Mouse (Mus musculus): ENCODE data around the gene Morc4. TPM values are rescaled to one million over a fixed set of nuclear protein-coding genes. Genes with fewer than 3 reads are reported as not detected.

Morc4 gene
- total RNA-seq (2014; rRNA removed; ENCODE audit: low replicate concordance), result 6.1 and 15.8 TPM in 2 replicates
- polyA plus RNA-seq (2015; fragmentation: Nextera tagmentation; extraction: Ambion mirVana), result 4.9 and 5.6 TPM in 2 replicates

GRCm38 (mm10) chrX:139870938-139871791 lies at the start of gene Morc4:
TSS of gene Morc4 (minus strand) at chrX:139871677.
- peak; percentile 50 for DNase-seq (ENCODE audit: low spot score)
- WGBS, result 31% methylated on average over 71 of the region's 87 CpGs
- H3K36me3 ChIP-seq (replicated peaks; ENCODE audit: control insufficient read depth, insufficient read depth, low read length), result no peaks in the 10 kb centered on the region
- TF ChIP-seq CTCF (IDR thresholded peaks at IDR 0.05; ENCODE audit: low read depth), result no peak
- TF ChIP-seq EP300 (IDR thresholded peaks at IDR 0.05; ENCODE audit: low read depth), result no peak
- H3K4me3 ChIP-seq (ENCODE audit: low read depth, low read length), result peak within 1 kb of the TSS; percentile 71
- no peaks in the 10 kb centered on the region for H3K27me3 ChIP-seq (ENCODE audit: control insufficient read depth, insufficient read depth, low read length)
- H3K9me3 ChIP-seq (replicated peaks; ENCODE audit: control insufficient read depth, low read length), result no peaks in the 10 kb centered on the region
- H3K9ac ChIP-seq (replicated peaks; ENCODE audit: low read depth, low read length), result peak within 1 kb of the TSS; percentile 61
- peak within 1 kb of the TSS; percentile 31; the same call in 1 of the 2 replicates for H3K27ac ChIP-seq (ENCODE audit: low read depth)
- peak within 1 kb of the TSS; percentile 88 for H3K4me2 ChIP-seq (ENCODE audit: low read depth, low read length)
- H3K4me1 ChIP-seq (ENCODE audit: control insufficient read depth, insufficient read depth), result no peaks in the 10 kb centered on the region
- peak; percentile 91 for ATAC-seq (ENCODE audit: insufficient read depth, low read depth)

- ATAC-seq (ENCODE audit: insufficient read depth, low read depth), result no peak
- H3K4me2 ChIP-seq (ENCODE audit: low read depth, low read length), result no peak overlapping the region
- H3K4me3 ChIP-seq (ENCODE audit: low read depth, low read length), result no peak overlapping the region
- H3K27me3 ChIP-seq (ENCODE audit: control insufficient read depth, insufficient read depth, low read length), result no peaks in the 10 kb centered on the region
- DNase-seq (ENCODE audit: low spot score), result no peak
- no peak overlapping the region for H3K27ac ChIP-seq (ENCODE audit: low read depth)
- no peaks in the 10 kb centered on the region for H3K4me1 ChIP-seq (ENCODE audit: control insufficient read depth, insufficient read depth)
- TF ChIP-seq EP300 (IDR thresholded peaks at IDR 0.05; ENCODE audit: low read depth) (no peak), CTCF (IDR thresholded peaks at IDR 0.05; ENCODE audit: low read depth) (no peak)
- WGBS, result 84% methylated on average over 4 of the region's 4 CpGs
- H3K9me3 ChIP-seq (replicated peaks; ENCODE audit: control insufficient read depth, low read length), result no peaks in the 10 kb centered on the region
- no peak overlapping the region for H3K9ac ChIP-seq (replicated peaks; ENCODE audit: low read depth, low read length)
- no peaks in the 10 kb centered on the region for H3K36me3 ChIP-seq (replicated peaks; ENCODE audit: control insufficient read depth, insufficient read depth, low read length)
Measured at GRCm38 (mm10) chrX:139920572-139920971, 49.1 kb upstream of the Morc4 start.

- Histone ChIP-seq H3K27me3 (ENCODE audit: control insufficient read depth, insufficient read depth, low read length) (no peaks in the 10 kb centered on the region), H3K4me1 (ENCODE audit: control insufficient read depth, insufficient read depth) (no peaks in the 10 kb centered on the region), H3K4me2 (ENCODE audit: low read depth, low read length) (no peak overlapping the region), H3K36me3 (replicated peaks; ENCODE audit: control insufficient read depth, insufficient read depth, low read length) (no peaks in the 10 kb centered on the region), H3K27ac (ENCODE audit: low read depth) (no peak overlapping the region), H3K9ac (replicated peaks; ENCODE audit: low read depth, low read length) (no peak overlapping the region), H3K4me3 (ENCODE audit: low read depth, low read length) (no peak overlapping the region), H3K9me3 (replicated peaks; ENCODE audit: control insufficient read depth, low read length) (no peaks in the 10 kb centered on the region)
- ATAC-seq (ENCODE audit: insufficient read depth, low read depth) (no peak), DNase-seq (ENCODE audit: low spot score) (no peak)
- WGBS, result 41% methylated on average over 1 of the region's 1 CpGs
- TF ChIP-seq CTCF (IDR thresholded peaks at IDR 0.05; ENCODE audit: low read depth) (no peak), EP300 (IDR thresholded peaks at IDR 0.05; ENCODE audit: low read depth) (no peak)
Measured at GRCm38 (mm10) chrX:139891387-139891786, 19.9 kb upstream of the Morc4 start.

- no peak for DNase-seq (ENCODE audit: low spot score)
- no peak for TF ChIP-seq EP300 (IDR thresholded peaks at IDR 0.05; ENCODE audit: low read depth)
- no peak for TF ChIP-seq CTCF (IDR thresholded peaks at IDR 0.05; ENCODE audit: low read depth)
- Histone ChIP-seq H3K36me3 (replicated peaks; ENCODE audit: control insufficient read depth, insufficient read depth, low read length) (no peaks in the 10 kb centered on the region), H3K4me2 (ENCODE audit: low read depth, low read length) (no peak overlapping the region), H3K9me3 (replicated peaks; ENCODE audit: control insufficient read depth, low read length) (no peaks in the 10 kb centered on the region), H3K27me3 (ENCODE audit: control insufficient read depth, insufficient read depth, low read length) (no peaks in the 10 kb centered on the region), H3K4me3 (ENCODE audit: low read depth, low read length) (no peak overlapping the region), H3K9ac (replicated peaks; ENCODE audit: low read depth, low read length) (no peak overlapping the region), H3K27ac (ENCODE audit: low read depth) (no peak overlapping the region), H3K4me1 (ENCODE audit: control insufficient read depth, insufficient read depth) (no peaks in the 10 kb centered on the region)
- no peak for ATAC-seq (ENCODE audit: insufficient read depth, low read depth)
Measured at GRCm38 (mm10) chrX:139883221-139883620, 11.7 kb upstream of the Morc4 start.

- TF ChIP-seq EP300 (IDR thresholded peaks at IDR 0.05; ENCODE audit: low read depth) (no peak), CTCF (IDR thresholded peaks at IDR 0.05; ENCODE audit: low read depth) (no peak)
- Histone ChIP-seq H3K9me3 (replicated peaks; ENCODE audit: control insufficient read depth, low read length) (no peaks in the 10 kb centered on the region), H3K4me2 (ENCODE audit: low read depth, low read length) (no peak overlapping the region), H3K9ac (replicated peaks; ENCODE audit: low read depth, low read length) (no peak overlapping the region), H3K4me1 (ENCODE audit: control insufficient read depth, insufficient read depth) (no peaks in the 10 kb centered on the region), H3K27me3 (ENCODE audit: control insufficient read depth, insufficient read depth, low read length) (no peaks in the 10 kb centered on the region), H3K36me3 (replicated peaks; ENCODE audit: control insufficient read depth, insufficient read depth, low read length) (no peaks in the 10 kb centered on the region), H3K4me3 (ENCODE audit: low read depth, low read length) (no peak overlapping the region), H3K27ac (ENCODE audit: low read depth) (no peak overlapping the region)
- ATAC-seq (ENCODE audit: insufficient read depth, low read depth), result no peak
- no peak for DNase-seq (ENCODE audit: low spot score)
- 39% methylated on average over 3 of the region's 3 CpGs for WGBS
Measured at GRCm38 (mm10) chrX:139877936-139878335, 6.5 kb upstream of the Morc4 start.

Data from heart, postnatal 0 days (tissue).